Mouse (Mus musculus) lung, postnatal 4 days (tissue): ENCODE data around the gene Hmgn5.
A peak's percentile ranks its signal among the peaks of the same experiment; 100 is the strongest.

Source experiments
- DNase-seq, 2 experiments: peaks; one replicate each; pipeline ENCODE4 v3.0.0; 2021

The Hmgn5 gene

GRCm38 (mm10) chrX:109013283-109013682, at the start of gene Hmgn5:
Gene Hmgn5, minus strand, starts transcription at chrX:109013404.
- peak; percentile 95 to 96 for DNase-seq

DNA sequence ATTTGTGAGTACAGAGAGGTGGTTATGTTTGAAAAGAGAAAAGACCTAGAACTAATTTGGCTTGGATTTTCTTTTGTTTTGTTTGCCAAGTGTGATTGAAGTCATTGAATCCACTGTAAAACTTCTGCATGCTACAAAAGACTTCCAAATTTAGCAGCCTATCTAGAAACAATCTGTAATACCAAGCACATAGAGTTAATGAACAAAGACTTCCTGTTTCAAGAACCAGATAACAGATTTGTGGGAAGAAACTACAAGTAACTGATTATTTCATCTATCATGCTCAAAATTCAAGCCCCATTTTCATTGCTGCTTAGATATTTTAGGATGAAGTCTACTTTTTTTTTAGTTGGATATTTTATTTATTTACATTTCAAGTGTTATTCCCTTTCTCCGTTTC, 34.6 kb upstream of the Hmgn5 start:
- DNase-seq = no peak

DNA sequence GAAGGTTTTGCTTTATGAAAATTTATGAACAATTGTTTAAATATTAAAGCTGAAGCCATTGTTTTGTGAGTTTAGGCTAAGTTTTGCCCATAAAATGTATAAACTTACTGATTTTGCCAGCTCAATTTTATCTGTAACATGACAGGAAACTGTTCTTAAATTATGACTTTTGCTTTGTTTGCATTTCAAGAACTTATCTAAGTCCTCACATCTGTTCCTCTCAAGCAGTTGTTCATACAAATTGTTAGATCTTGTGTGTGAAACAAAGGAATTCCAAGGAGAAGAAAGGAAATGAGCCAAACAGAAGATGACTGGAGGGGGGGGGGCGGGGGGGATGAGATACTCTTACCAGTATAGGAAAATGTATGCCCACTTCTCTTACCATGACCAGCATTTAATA, 13.0 kb upstream of the Hmgn5 start:
- DNase-seq = no peak

- DNase-seq = no peak
Measured at GRCm38 (mm10) chrX:109020858-109021257, 7.7 kb upstream of the Hmgn5 start.

DNA sequence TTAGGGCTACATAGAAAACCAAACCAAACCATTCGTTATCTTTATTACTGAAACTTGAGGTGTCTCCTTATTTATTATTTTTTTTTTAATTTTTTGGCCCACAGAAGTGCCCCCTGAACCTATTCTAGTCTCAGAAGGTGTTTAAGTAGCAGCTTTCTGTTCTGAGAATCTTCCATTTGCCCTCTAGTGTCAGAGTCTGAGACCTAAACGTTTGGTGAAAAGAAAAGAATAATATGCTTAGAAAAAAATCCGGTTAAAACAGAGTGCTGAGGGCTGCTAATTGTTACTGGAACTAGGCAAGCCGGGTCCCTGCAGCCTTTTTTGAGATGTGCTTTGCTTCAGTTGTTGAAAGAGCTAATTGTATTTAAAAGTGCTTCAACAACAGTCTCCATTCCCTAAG, 962 bp upstream of the Hmgn5 start:
- DNase-seq = no peak

GRCm38 (mm10) chrX:109013686-109014085, 482 bp upstream of the Hmgn5 start:
- DNase-seq = peak; percentile 40 to 45

DNA sequence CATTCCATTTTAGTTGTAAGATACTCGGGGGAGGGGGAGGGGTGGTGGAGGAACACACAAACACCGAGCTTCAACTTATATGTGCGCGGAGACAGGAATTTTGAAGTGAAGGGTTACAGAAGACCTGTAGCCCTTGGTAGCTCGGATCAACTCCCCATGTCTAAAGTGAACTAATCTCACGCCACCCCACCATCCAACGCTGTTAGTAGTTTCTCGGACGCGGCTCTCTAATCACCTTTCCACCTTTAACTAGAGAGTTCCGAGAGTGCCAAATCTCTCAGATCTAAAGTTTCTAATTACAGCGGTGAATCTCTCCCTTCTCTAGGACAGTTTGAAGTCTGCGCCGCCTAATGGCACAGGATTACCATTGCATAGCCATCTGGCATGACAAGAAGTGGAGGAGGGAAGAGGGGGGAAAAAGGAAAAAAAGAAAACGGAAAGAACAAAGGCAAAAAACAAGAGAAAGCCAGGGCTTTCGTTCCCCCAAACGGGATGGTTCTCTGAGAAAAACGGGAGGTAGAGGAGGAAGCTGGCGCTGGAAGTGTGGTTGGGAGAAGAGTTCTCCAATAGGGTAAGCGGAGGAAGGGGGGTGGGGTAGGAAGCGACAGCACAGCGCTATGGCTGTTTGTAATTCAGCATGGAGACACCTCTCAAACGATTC, 703 bp downstream of the Hmgn5 start:
- DNase-seq = peak; percentile 29 to 58

- no peak for DNase-seq
Measured at GRCm38 (mm10) chrX:109011611-109012185, 1.5 kb downstream of the Hmgn5 start.

GRCm38 (mm10) chrX:109001277-109001676, 11.9 kb downstream of the Hmgn5 start:
- no peak for DNase-seq
